Mouse (Mus musculus) heart, postnatal 0 days (tissue): ENCODE results near the gene 4931429L15Rik. TPM values are rescaled to one million over a fixed set of nuclear protein-coding genes. Genes with fewer than 3 reads are reported as not detected.
"Not testable (repeated sequence)": the region's sequence is repeated elsewhere in the genome, so short reads cannot be mapped to it uniquely, and the experiment has no call there.

Experiments
- ATAC-seq: fragments of 200-750 bp; cut with Nextera tagmentation; 2 replicates; pipeline ENCODE4 v1.8.0; 2017; ENCODE audit warnings: low read depth, moderate number of reproducible peaks, moderate library complexity; ENCODE audit not compliant: insufficient read depth
- DNase-seq: peaks from one replicate; pipeline ENCODE4 v3.0.0-alpha.2; 2016; ENCODE audit warnings: low spot score
- H3K27ac ChIP-seq: fragments of 300-500 bp; sonication (generic); 2 replicates; pipeline ENCODE4 v1.5.1; 2014; ENCODE audit warnings: low read depth, mild to moderate bottlenecking
- H3K27me3 ChIP-seq: fragments of 300-500 bp; sonication (generic); 2 replicates; pipeline ENCODE4 v1.6.1; 2014; ENCODE audit warnings: low read length, mixed read lengths; ENCODE audit not compliant: control insufficient read depth, insufficient read depth
- H3K36me3 ChIP-seq: fragments of 300-500 bp; sonication (generic); replicated peaks from 2 replicates; pipeline ENCODE4 v1.6.1; 2014; ENCODE audit warnings: low read length, mixed read lengths; ENCODE audit not compliant: control insufficient read depth, insufficient read depth
- H3K4me1 ChIP-seq: fragments of 300-500 bp; sonication (generic); 2 replicates; pipeline ENCODE4 v1.6.1; 2014; ENCODE audit warnings: antibody characterized with exemption; ENCODE audit not compliant: control insufficient read depth, insufficient read depth
- H3K4me2 ChIP-seq: fragments of 300-500 bp; sonication (generic); 2 replicates; pipeline ENCODE4 v1.6.1; 2014; ENCODE audit warnings: low read depth, mild to moderate bottlenecking, low read length, moderate library complexity
- H3K4me3 ChIP-seq: fragments of 300-500 bp; sonication (generic); 2 replicates; pipeline ENCODE4 v1.5.1; 2014; ENCODE audit warnings: low read depth, low read length
- H3K9ac ChIP-seq: fragments of 300-500 bp; sonication (generic); replicated peaks from 2 replicates; pipeline ENCODE4 v1.6.1; 2014; ENCODE audit warnings: low read depth, low read length, mixed read lengths
- H3K9me3 ChIP-seq: fragments of 300-500 bp; sonication (generic); replicated peaks from 2 replicates; pipeline ENCODE4 v1.6.1; 2016; ENCODE audit warnings: low read length; ENCODE audit not compliant: control insufficient read depth
- CTCF ChIP-seq: IDR thresholded peaks from 2 replicates; pipeline ENCODE4 v1.5.1; 2016; ENCODE audit warnings: antibody characterized with exemption, control low read depth, low read depth
- EP300 ChIP-seq: IDR thresholded peaks from 2 replicates; pipeline ENCODE4 v1.6.1; 2016; ENCODE audit warnings: antibody characterized with exemption, low read depth
- WGBS: fragments of 180-500 bp; shearing (Covaris S2); extraction: QIAGEN DNeasy Blood & Tissue Kit; methylation state at CpG from one replicate; pipeline ENCODE4 v1.1.7; 2014; 5-methylcytosine and 5-hydroxymethylcytosine counted together
- polyA plus RNA-seq: library from polyadenylated mRNA; unstranded; fragments of >200 nt; fragmentation: Nextera tagmentation; extraction: Ambion mirVana; gene quantifications from 2 replicates; pipeline ENCODE4 v1.2.1, GENCODE M21; 2015
- total RNA-seq: library from RNA; depleted of rRNA; stranded (reverse); fragments of >200 nt; gene quantifications from 2 replicates; pipeline ENCODE4 v1.2.3, GENCODE M21; 2014; ENCODE audit warnings: low replicate concordance; rRNA removed

4931429L15Rik gene
- total RNA-seq: not detected in 2 replicates
- not detected in 2 replicates for polyA plus RNA-seq

GRCm38 (mm10) chr9:46319886-46320285 is at the start of gene 4931429L15Rik:
4931429L15Rik (minus strand) TSS chr9:46319986.
- 81% methylated on average over 6 of the region's 6 CpGs for WGBS
- ATAC-seq, H3K4me1 ChIP-seq: not testable (repeated sequence)

GRCm38 (mm10) chr9:46362459-46362858 is 42.7 kb upstream of the 4931429L15Rik start:
- DNase-seq (no peak), ATAC-seq (no peak; the same call in 1 of the 2 replicates)
- no peaks in the 10 kb centered on the region for H3K9me3 ChIP-seq
- 22% methylated on average over 2 of the region's 2 CpGs for WGBS
- TF ChIP-seq CTCF (no peak), EP300 (no peak)
- no peaks in the 10 kb centered on the region for H3K4me1 ChIP-seq
- no peak overlapping the region for H3K27ac ChIP-seq
- H3K9ac ChIP-seq: no peak overlapping the region
- no peak overlapping the region for H3K4me3 ChIP-seq
- no peak overlapping the region for H3K4me2 ChIP-seq
- H3K27me3 ChIP-seq: no peaks in the 10 kb centered on the region
- no peaks in the 10 kb centered on the region for H3K36me3 ChIP-seq

More at GRCm38 (mm10) chr9:46319886-46320285, at the start of gene 4931429L15Rik:
- not testable (repeated sequence) for H3K4me2 ChIP-seq, H3K36me3 ChIP-seq, DNase-seq, H3K9me3 ChIP-seq, H3K9ac ChIP-seq, H3K27me3 ChIP-seq, H3K27ac ChIP-seq, H3K4me3 ChIP-seq

GRCm38 (mm10) chr9:46361461-46362111 is 41.8 kb upstream of the 4931429L15Rik start:
- TF ChIP-seq EP300: no peak
- no peaks in the 10 kb centered on the region for H3K27me3 ChIP-seq
- no peaks in the 10 kb centered on the region for H3K36me3 ChIP-seq
- WGBS: 74% methylated on average over 11 of the region's 11 CpGs
- H3K4me2 ChIP-seq: no peak overlapping the region
- no peaks in the 10 kb centered on the region for H3K4me1 ChIP-seq
- no peak overlapping the region for H3K9ac ChIP-seq
- no peaks in the 10 kb centered on the region for H3K9me3 ChIP-seq
- ATAC-seq (no peak), DNase-seq (no peak)
- H3K27ac ChIP-seq: no peak overlapping the region
- no peak overlapping the region for H3K4me3 ChIP-seq

GRCm38 (mm10) chr9:46353992-46354391 is 34.2 kb upstream of the 4931429L15Rik start:
- Histone ChIP-seq H3K27me3 (peaks cover 30% of the 10 kb centered on the region), H3K27ac (no peak overlapping the region), H3K9ac (no peak overlapping the region), H3K9me3 (no peaks in the 10 kb centered on the region), H3K4me2 (no peak overlapping the region), H3K4me3 (no peak overlapping the region), H3K36me3 (no peaks in the 10 kb centered on the region), H3K4me1 (no peaks in the 10 kb centered on the region)
- peak; percentile 89 for TF ChIP-seq CTCF
- no peak for TF ChIP-seq EP300
- ATAC-seq: peak; percentile 49; the same call in 1 of the 2 replicates
- 1% methylated on average over 3 of the region's 3 CpGs for WGBS
- peak; percentile 72 for DNase-seq

- peaks cover 30% of the 10 kb centered on the region for H3K27me3 ChIP-seq
- no peak for ATAC-seq
- TF ChIP-seq CTCF (no peak), EP300 (no peak)
Measured at GRCm38 (mm10) chr9:46353330-46353724, 33.5 kb upstream of the 4931429L15Rik start.

More at GRCm38 (mm10) chr9:46353330-46353724, 33.5 kb upstream of the 4931429L15Rik start:
- H3K4me1 ChIP-seq: no peaks in the 10 kb centered on the region
- no peak overlapping the region for H3K9ac ChIP-seq
- WGBS: 19% methylated on average over 5 of the region's 5 CpGs
- no peaks in the 10 kb centered on the region for H3K9me3 ChIP-seq
- H3K4me3 ChIP-seq: no peak overlapping the region
- DNase-seq: no peak
- no peaks in the 10 kb centered on the region for H3K36me3 ChIP-seq
- H3K4me2 ChIP-seq: no peak overlapping the region
- H3K27ac ChIP-seq: no peak overlapping the region
